Mouse (Mus musculus): ENCODE measurements around the gene Anpep.

DNA sequence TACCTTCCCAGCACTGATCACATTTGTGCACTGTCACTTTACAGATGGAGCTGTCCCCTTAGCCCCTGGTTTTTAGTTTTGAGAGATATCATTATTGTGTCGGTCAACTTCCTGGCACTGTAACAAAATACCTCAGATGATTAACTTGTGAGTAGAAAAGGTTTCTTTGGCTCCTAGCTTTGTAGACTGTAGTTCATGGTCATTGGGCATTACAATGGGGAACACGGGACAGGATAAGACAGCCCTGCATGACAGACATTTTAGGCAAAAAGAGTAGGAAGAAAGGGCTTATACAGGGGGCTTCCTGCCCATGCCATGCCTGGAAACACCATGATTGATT, 78.4 kb downstream of the Anpep start:
- no peak for TF ChIP-seq CTCF (IDR thresholded peaks at IDR 0.05; ENCODE audit: extremely low read depth, insufficient read length, insufficient replicate concordance, low read depth, low read length)
- no peak for TF ChIP-seq POLR2A (IDR thresholded peaks at IDR 0.05; ENCODE audit: low read depth, low read length)
